Mouse (Mus musculus) cerebellum, adult (tissue): ENCODE data around the gene Ift140.
A peak's percentile ranks its signal among the peaks of the same experiment; 100 is the strongest.

Source experiments
- ATAC-seq: cut with Nextera tagmentation; 2 replicates; pipeline ENCODE4 v1.9.2; 2017; ENCODE audit warnings: mild to moderate bottlenecking, moderate library complexity, mixed read lengths; ENCODE audit not compliant: insufficient number of reproducible peaks, low FRiP score, low TSS enrichment

The Ift140 gene

GRCm38 (mm10) chr17:25015655-25016291 lies at the start of gene Ift140, which contains the start of gene Cramp1l:
Gene Ift140 (plus strand): TSS chr17:25016085.
Gene Cramp1l (minus strand): TSS chr17:25015788.
- ATAC-seq: peak; percentile 97

GRCm38 (mm10) chr17:24987221-24987620 lies 28.7 kb upstream of the Ift140 start:
- no peak for ATAC-seq

- no peak for ATAC-seq
Observed at GRCm38 (mm10) chr17:24994721-24995120, 21.2 kb upstream of the Ift140 start.

- ATAC-seq: no peak
Observed at GRCm38 (mm10) chr17:25005102-25005501, 10.8 kb upstream of the Ift140 start.

GRCm38 (mm10) chr17:25007480-25007879 lies 8.4 kb upstream of the Ift140 start:
- ATAC-seq: no peak

GRCm38 (mm10) chr17:25013606-25014501 lies 2.0 kb upstream of the Ift140 start:
- ATAC-seq: no peak

- no peak for ATAC-seq
Observed at GRCm38 (mm10) chr17:25014841-25015570, 879 bp upstream of the Ift140 start.

- peak; percentile 71; the same call in 1 of the 2 replicates for ATAC-seq
Observed at GRCm38 (mm10) chr17:25016292-25017132, 627 bp downstream of the Ift140 start.

- ATAC-seq: no peak
Observed at GRCm38 (mm10) chr17:25036183-25036582, 20.3 kb downstream of the Ift140 start.

GRCm38 (mm10) chr17:25044879-25045278 lies 29.0 kb downstream of the Ift140 start:
- ATAC-seq: no peak

- ATAC-seq: no peak
Observed at GRCm38 (mm10) chr17:25045281-25045680, 29.4 kb downstream of the Ift140 start.

GRCm38 (mm10) chr17:25047143-25047542 lies 31.3 kb downstream of the Ift140 start:
- no peak for ATAC-seq

GRCm38 (mm10) chr17:25053274-25053673 lies 37.4 kb downstream of the Ift140 start:
- ATAC-seq: no peak

GRCm38 (mm10) chr17:25057041-25057440 lies 41.2 kb downstream of the Ift140 start:
- no peak for ATAC-seq

GRCm38 (mm10) chr17:25063261-25063660 lies 47.4 kb downstream of the Ift140 start:
- no peak for ATAC-seq

GRCm38 (mm10) chr17:25063872-25064271 lies 48.0 kb downstream of the Ift140 start:
- ATAC-seq: no peak

GRCm38 (mm10) chr17:25064351-25064750 lies 48.5 kb downstream of the Ift140 start:
- no peak for ATAC-seq

- no peak for ATAC-seq
Observed at GRCm38 (mm10) chr17:25065189-25065588, 49.3 kb downstream of the Ift140 start.

GRCm38 (mm10) chr17:25066595-25066994 lies 50.7 kb downstream of the Ift140 start:
- no peak for ATAC-seq

- no peak for ATAC-seq
Observed at GRCm38 (mm10) chr17:25067442-25067851, 51.6 kb downstream of the Ift140 start.
